Mouse (Mus musculus) midbrain, embryonic 15.5 days (tissue): ENCODE data around the gene Txn1. TPM values are rescaled to one million over a fixed set of nuclear protein-coding genes. Genes with fewer than 3 reads are reported as not detected.
A peak's percentile ranks its signal among the peaks of the same experiment; 100 is the strongest.

Experiments used
- ATAC-seq: fragments of 200-750 bp; cut with Nextera tagmentation; replicated peaks from 2 replicates; pipeline ENCODE4 v1.8.0; 2017; ENCODE audit warnings: moderate TSS enrichment
- H3K27ac ChIP-seq: fragments of 300-500 bp; sonication (generic); 2 replicates; pipeline ENCODE4 v1.5.1; 2015; ENCODE audit warnings: mild to moderate bottlenecking, inconsistent platforms
- H3K27me3 ChIP-seq: fragments of 300-500 bp; sonication (generic); replicated peaks from 2 replicates; pipeline ENCODE4 v1.6.1; 2015; ENCODE audit warnings: inconsistent platforms
- H3K36me3 ChIP-seq: fragments of 300-500 bp; sonication (generic); replicated peaks from 2 replicates; pipeline ENCODE4 v1.6.1; 2015; ENCODE audit warnings: inconsistent platforms
- H3K4me1 ChIP-seq: fragments of 300-500 bp; sonication (generic); 2 replicates; pipeline ENCODE4 v1.6.1; 2015; ENCODE audit warnings: inconsistent platforms
- H3K4me2 ChIP-seq: fragments of 300-500 bp; sonication (generic); 2 replicates; pipeline ENCODE4 v1.6.1; 2015; ENCODE audit warnings: inconsistent platforms, mild to moderate bottlenecking, moderate library complexity
- H3K4me3 ChIP-seq: fragments of 300-500 bp; sonication (generic); 2 replicates; pipeline ENCODE4 v1.5.1; 2015; ENCODE audit warnings: mild to moderate bottlenecking, inconsistent platforms
- H3K9ac ChIP-seq: fragments of 300-500 bp; sonication (generic); 2 replicates; pipeline ENCODE4 v1.6.1; 2015; ENCODE audit warnings: mild to moderate bottlenecking, inconsistent platforms
- H3K9me3 ChIP-seq: fragments of 300-500 bp; sonication (generic); 2 replicates; pipeline ENCODE4 v1.6.1; 2016; ENCODE audit warnings: inconsistent platforms
- WGBS: fragments of 180-500 bp; shearing (Covaris S2); methylation state at CpG from one replicate; pipeline ENCODE4 v1.1.7; 2015; ENCODE audit warnings: mixed read lengths; 5-methylcytosine and 5-hydroxymethylcytosine counted together
- polyA plus RNA-seq: library from polyadenylated mRNA; unstranded; fragments of >200 nt; fragmentation: Nextera tagmentation; extraction: Ambion mirVana; gene quantifications from 2 replicates; pipeline ENCODE4 v1.2.1, GENCODE M21; 2015

Gene Txn1
- polyA plus RNA-seq, 1 experiment from 2014 or later: 255 TPM

- Histone ChIP-seq H3K4me3 (no peak overlapping the region), H3K4me1 (no peaks in the 10 kb centered on the region), H3K4me2 (no peak overlapping the region), H3K27ac (no peak overlapping the region), H3K27me3 (no peaks in the 10 kb centered on the region), H3K9me3 (no peaks in the 10 kb centered on the region), H3K36me3 (no peaks in the 10 kb centered on the region), H3K9ac (no peak overlapping the region)
- 81% methylated on average over 10 of the region's 10 CpGs for WGBS
- ATAC-seq: no peak
Measured at GRCm38 (mm10) chr4:57914193-57915190, 41.7 kb downstream of the Txn1 start.

DNA sequence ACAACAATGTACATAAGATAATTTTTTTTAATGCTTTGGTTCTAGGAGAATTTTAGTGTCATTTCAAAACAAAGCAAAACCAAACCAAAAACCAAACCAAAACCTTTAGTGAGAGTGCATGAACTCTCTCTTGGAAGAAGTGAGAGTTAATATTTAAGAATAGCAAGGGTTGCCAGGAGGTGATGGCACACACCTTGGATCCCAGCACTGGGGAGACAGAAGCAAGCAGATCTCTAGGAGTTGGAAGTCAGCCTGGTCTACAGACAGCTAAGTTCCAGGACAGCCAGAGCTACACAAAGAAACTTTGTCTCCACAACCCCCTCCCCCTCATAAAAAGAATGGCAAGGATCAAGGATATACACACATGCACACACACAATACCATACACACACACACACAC is 43.2 kb downstream of the Txn1 start:
- no peak for ATAC-seq
- H3K4me1 ChIP-seq: no peaks in the 10 kb centered on the region
- H3K4me3 ChIP-seq: no peak overlapping the region
- H3K9ac ChIP-seq: no peak overlapping the region
- H3K27me3 ChIP-seq: no peaks in the 10 kb centered on the region
- no peak overlapping the region for H3K4me2 ChIP-seq
- no peaks in the 10 kb centered on the region for H3K36me3 ChIP-seq
- no peaks in the 10 kb centered on the region for H3K9me3 ChIP-seq
- no peak overlapping the region for H3K27ac ChIP-seq

DNA sequence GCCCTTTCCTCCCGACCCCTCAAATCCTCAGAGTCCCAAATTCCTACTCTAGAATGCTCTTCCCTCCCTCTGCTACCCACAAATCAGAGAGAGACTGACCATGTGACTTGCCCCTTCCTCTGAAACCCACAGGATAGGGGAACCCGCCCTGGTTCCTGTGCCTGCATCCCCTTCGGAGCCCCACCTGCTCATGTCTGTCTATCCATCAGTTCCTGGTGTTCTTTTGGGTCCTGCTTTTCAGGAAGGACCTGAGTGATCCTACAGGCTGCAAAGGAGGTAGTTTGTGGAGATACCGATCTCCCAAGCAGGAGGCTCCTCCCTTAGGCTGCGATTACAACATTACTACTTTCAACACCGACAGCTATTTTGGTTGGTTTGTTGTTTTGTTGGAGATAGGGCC is 47.4 kb downstream of the Txn1 start:
- Histone ChIP-seq H3K27ac (no peak overlapping the region), H3K4me1 (0 out of 2 replicates have a peak, but pooled peaks cover 5% of the 10 kb centered on the region), H3K9me3 (no peaks in the 10 kb centered on the region), H3K4me3 (no peak overlapping the region), H3K4me2 (no peak overlapping the region), H3K36me3 (no peaks in the 10 kb centered on the region), H3K9ac (no peak overlapping the region), H3K27me3 (no peaks in the 10 kb centered on the region)
- no peak for ATAC-seq
- WGBS: 88% methylated on average over 6 of the region's 6 CpGs

DNA sequence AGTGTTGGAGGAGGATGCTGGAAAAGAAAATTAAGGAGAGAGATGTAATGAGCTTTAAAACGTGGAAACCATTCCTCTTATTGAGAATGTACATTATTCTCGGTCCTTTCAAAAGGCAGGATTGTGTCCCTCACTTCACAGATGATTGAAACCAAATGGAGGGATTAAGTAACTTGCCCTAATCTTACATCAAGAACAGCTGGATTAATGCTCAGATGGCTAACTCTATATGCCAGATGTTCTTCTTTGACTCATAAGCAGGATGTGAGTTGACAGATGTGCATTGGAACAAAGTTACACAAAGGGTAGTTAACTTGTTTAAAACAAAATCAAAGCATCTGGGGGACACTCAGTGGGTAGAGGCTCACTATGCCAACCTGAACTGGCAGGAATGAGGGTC is 49.5 kb downstream of the Txn1 start:
- no peak overlapping the region for H3K4me2 ChIP-seq
- no peak overlapping the region for H3K27ac ChIP-seq
- H3K9ac ChIP-seq: no peak overlapping the region
- H3K4me3 ChIP-seq: no peak overlapping the region
- H3K36me3 ChIP-seq: no peaks in the 10 kb centered on the region
- ATAC-seq: no peak
- no peaks in the 10 kb centered on the region for H3K27me3 ChIP-seq
- WGBS: 18% methylated on average over 2 of the region's 2 CpGs
- H3K9me3 ChIP-seq: no peaks in the 10 kb centered on the region
- 0 out of 2 replicates have a peak, but pooled peaks cover 5% of the 10 kb centered on the region for H3K4me1 ChIP-seq

- ATAC-seq: peak; percentile 75
- H3K9ac ChIP-seq: no peak overlapping the region
- 0 out of 2 replicates have a peak, but pooled peaks cover 5% of the 10 kb centered on the region for H3K4me1 ChIP-seq
- no peaks in the 10 kb centered on the region for H3K36me3 ChIP-seq
- no peak overlapping the region for H3K4me2 ChIP-seq
- WGBS: 20% methylated on average over 9 of the region's 9 CpGs
- H3K4me3 ChIP-seq: no peak overlapping the region
- H3K27ac ChIP-seq: no peak overlapping the region
- no peaks in the 10 kb centered on the region for H3K9me3 ChIP-seq
- H3K27me3 ChIP-seq: no peaks in the 10 kb centered on the region
Measured at GRCm38 (mm10) chr4:57904638-57905037, 51.6 kb downstream of the Txn1 start.

- Histone ChIP-seq H3K4me3 (no peak overlapping the region), H3K9ac (no peak overlapping the region), H3K27me3 (no peaks in the 10 kb centered on the region), H3K9me3 (no peaks in the 10 kb centered on the region), H3K4me2 (no peak overlapping the region), H3K4me1 (0 out of 2 replicates have a peak, but pooled peaks cover 5% of the 10 kb centered on the region), H3K27ac (no peak overlapping the region), H3K36me3 (no peaks in the 10 kb centered on the region)
- peak; percentile 67 for ATAC-seq
- 7% methylated on average over 5 of the region's 5 CpGs for WGBS
Measured at GRCm38 (mm10) chr4:57904211-57904610, 52.0 kb downstream of the Txn1 start.

GRCm38 (mm10) chr4:57902619-57903018 is 53.6 kb downstream of the Txn1 start:
- Histone ChIP-seq H3K4me1 (0 out of 2 replicates have a peak, but pooled peaks cover 5% of the 10 kb centered on the region), H3K4me3 (no peak overlapping the region), H3K27ac (no peak overlapping the region), H3K36me3 (no peaks in the 10 kb centered on the region), H3K27me3 (no peaks in the 10 kb centered on the region), H3K9me3 (no peaks in the 10 kb centered on the region), H3K9ac (no peak overlapping the region), H3K4me2 (no peak overlapping the region)
- WGBS: 84% methylated on average over 5 of the region's 5 CpGs
- no peak for ATAC-seq

- 16% methylated on average over 4 of the region's 4 CpGs for WGBS
- Histone ChIP-seq H3K27ac (no peak overlapping the region), H3K9ac (no peak overlapping the region), H3K36me3 (no peaks in the 10 kb centered on the region), H3K4me1 (0 out of 2 replicates have a peak, but pooled peaks cover 5% of the 10 kb centered on the region), H3K4me3 (no peak overlapping the region), H3K27me3 (no peaks in the 10 kb centered on the region), H3K4me2 (no peak overlapping the region), H3K9me3 (no peaks in the 10 kb centered on the region)
- ATAC-seq: no peak; the same call in 1 of the 2 replicates
Measured at GRCm38 (mm10) chr4:57901210-57901609, 55.0 kb downstream of the Txn1 start.

- Histone ChIP-seq H3K9ac (no peak overlapping the region), H3K27ac (no peak overlapping the region), H3K36me3 (no peaks in the 10 kb centered on the region), H3K4me2 (no peak overlapping the region), H3K4me1 (0 out of 2 replicates have a peak, but pooled peaks cover 4% of the 10 kb centered on the region), H3K9me3 (no peaks in the 10 kb centered on the region), H3K27me3 (no peaks in the 10 kb centered on the region), H3K4me3 (no peak overlapping the region)
- WGBS: 76% methylated on average over 3 of the region's 3 CpGs
- ATAC-seq: no peak
Measured at GRCm38 (mm10) chr4:57896631-57897030, 59.6 kb downstream of the Txn1 start.

DNA sequence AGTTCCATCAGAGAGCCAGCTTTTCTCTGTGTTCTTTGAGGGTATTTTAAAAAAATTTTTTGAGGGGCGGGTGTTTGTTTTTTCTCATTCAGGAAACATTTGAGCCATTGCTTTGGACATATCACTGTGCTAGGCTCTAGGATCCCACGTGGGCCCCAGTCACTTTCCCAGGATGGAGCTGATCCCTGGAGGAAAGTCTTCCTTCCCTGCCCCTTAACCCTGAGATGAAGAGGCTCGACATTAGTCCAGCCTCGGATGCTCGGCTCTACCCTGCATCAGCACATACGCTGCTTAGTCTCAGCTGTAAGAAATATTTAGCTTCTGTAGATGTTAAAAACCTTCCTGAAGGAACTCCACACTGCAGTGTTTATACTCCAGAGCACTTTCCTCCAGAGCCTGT is 60.3 kb downstream of the Txn1 start:
- no peak overlapping the region for H3K9ac ChIP-seq
- no peaks in the 10 kb centered on the region for H3K9me3 ChIP-seq
- no peaks in the 10 kb centered on the region for H3K27me3 ChIP-seq
- no peak overlapping the region for H3K4me3 ChIP-seq
- 57% methylated on average over 6 of the region's 6 CpGs for WGBS
- H3K4me1 ChIP-seq: 0 out of 2 replicates have a peak, but pooled peaks cover 4% of the 10 kb centered on the region
- no peak overlapping the region for H3K4me2 ChIP-seq
- H3K36me3 ChIP-seq: no peaks in the 10 kb centered on the region
- no peak for ATAC-seq
- H3K27ac ChIP-seq: no peak overlapping the region

DNA sequence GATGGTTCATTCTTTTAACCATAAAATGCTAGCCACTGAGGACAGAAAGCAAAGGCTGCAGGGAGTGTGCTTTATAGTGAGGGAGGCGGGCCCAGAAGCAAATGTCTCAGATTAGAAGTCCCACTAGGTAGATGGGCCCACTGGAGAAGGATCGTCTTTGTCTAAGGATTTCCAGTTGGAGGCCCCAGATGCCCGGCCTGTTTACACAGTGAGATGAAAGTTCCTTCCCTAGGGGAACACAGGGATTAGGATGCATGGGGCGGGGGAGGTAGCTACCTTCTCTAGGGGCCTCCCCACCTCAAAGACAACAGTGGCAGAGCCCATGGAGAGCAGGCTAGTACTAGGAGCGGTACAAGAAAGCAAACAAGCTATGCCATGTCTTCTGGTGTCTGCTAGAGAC is 61.1 kb downstream of the Txn1 start:
- ATAC-seq: no peak

More for the DNA sequence above, 61.1 kb downstream of the Txn1 start:
- Histone ChIP-seq H3K36me3 (no peaks in the 10 kb centered on the region), H3K4me2 (no peak overlapping the region), H3K27me3 (no peaks in the 10 kb centered on the region), H3K9ac (no peak overlapping the region), H3K4me3 (no peak overlapping the region), H3K4me1 (0 out of 2 replicates have a peak, but pooled peaks cover 4% of the 10 kb centered on the region), H3K9me3 (no peaks in the 10 kb centered on the region), H3K27ac (no peak overlapping the region)
- WGBS: 19% methylated on average over 5 of the region's 5 CpGs
